Mouse (Mus musculus) embryonic facial prominence, embryonic 15.5 days (tissue): ENCODE measurements around the gene Olfr437. TPM values are rescaled to one million over a fixed set of nuclear protein-coding genes. Genes with fewer than 3 reads are reported as not detected.
"Not testable (repeated sequence)": the region's sequence is repeated elsewhere in the genome, so short reads cannot be mapped to it uniquely, and the experiment has no call there.

ENCODE experiments used
- ATAC-seq: fragments of 200-750 bp; cut with Nextera tagmentation; 2 replicates; pipeline ENCODE4 v1.8.0; 2017; ENCODE audit warnings: low read depth, moderate TSS enrichment; ENCODE audit not compliant: insufficient number of reproducible peaks, low FRiP score, low TSS enrichment
- H3K27ac ChIP-seq: fragments of 300-500 bp; sonication (generic); replicated peaks from 2 replicates; pipeline ENCODE4 v1.5.1; 2015; ENCODE audit warnings: mild to moderate bottlenecking, inconsistent platforms
- H3K27me3 ChIP-seq: fragments of 300-500 bp; sonication (generic); 2 replicates; pipeline ENCODE4 v1.6.1; 2015; ENCODE audit warnings: inconsistent platforms
- H3K36me3 ChIP-seq: fragments of 300-500 bp; sonication (generic); 2 replicates; pipeline ENCODE4 v1.6.1; 2015; ENCODE audit warnings: mild to moderate bottlenecking, inconsistent platforms
- H3K4me1 ChIP-seq: fragments of 300-500 bp; sonication (generic); 2 replicates; pipeline ENCODE4 v1.6.1; 2015; ENCODE audit warnings: inconsistent platforms
- H3K4me2 ChIP-seq: fragments of 300-500 bp; sonication (generic); replicated peaks from 2 replicates; pipeline ENCODE4 v1.6.1; 2015; ENCODE audit warnings: mild to moderate bottlenecking, inconsistent platforms
- H3K4me3 ChIP-seq: fragments of 300-500 bp; sonication (generic); replicated peaks from 2 replicates; pipeline ENCODE4 v1.5.1; 2015; ENCODE audit warnings: mild to moderate bottlenecking, inconsistent platforms
- H3K9ac ChIP-seq: fragments of 300-500 bp; sonication (generic); 2 replicates; pipeline ENCODE4 v1.6.1; 2015; ENCODE audit warnings: inconsistent platforms
- H3K9me3 ChIP-seq: fragments of 300-500 bp; sonication (generic); replicated peaks from 2 replicates; pipeline ENCODE4 v1.6.1; 2016; ENCODE audit warnings: inconsistent platforms
- WGBS: fragments of 180-500 bp; shearing (Covaris S2); methylation state at CpG from one replicate; pipeline ENCODE4 v1.1.7; 2015; 5-methylcytosine and 5-hydroxymethylcytosine counted together
- polyA plus RNA-seq: library from polyadenylated mRNA; unstranded; fragments of >200 nt; fragmentation: Nextera tagmentation; extraction: Ambion mirVana; gene quantifications from 2 replicates; pipeline ENCODE4 v1.2.1, GENCODE M21; 2015

Gene Olfr437
- polyA plus RNA-seq, 1 experiment from 2014 or later, result 0.16 TPM

DNA sequence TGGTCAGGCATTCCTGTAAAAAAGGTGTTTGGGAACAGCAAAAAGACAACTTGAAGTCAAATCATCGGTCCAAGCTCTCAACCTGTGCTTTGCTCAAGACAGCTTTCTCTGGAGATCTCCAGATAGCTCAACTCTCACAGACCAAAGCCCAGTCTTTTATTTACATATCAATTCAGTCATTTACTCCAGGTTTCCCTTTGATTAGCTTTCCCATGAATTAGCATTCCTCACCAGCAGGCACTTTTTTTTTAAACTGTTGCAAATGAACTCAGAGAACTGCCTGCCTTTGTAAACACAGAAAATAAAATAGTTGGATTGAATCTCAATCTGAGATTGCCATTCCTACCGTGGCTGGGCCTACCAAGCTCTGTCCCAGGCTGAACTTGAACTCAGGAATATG is 42.3 kb downstream of the Olfr437 start:
- H3K27ac ChIP-seq, result no peak overlapping the region
- no peaks in the 10 kb centered on the region for H3K4me1 ChIP-seq
- H3K9me3 ChIP-seq, result no peaks in the 10 kb centered on the region
- 41% methylated on average over 2 of the region's 2 CpGs for WGBS
- no peak overlapping the region for H3K9ac ChIP-seq
- H3K36me3 ChIP-seq, result no peaks in the 10 kb centered on the region
- no peak overlapping the region for H3K4me3 ChIP-seq
- H3K27me3 ChIP-seq, result no peaks in the 10 kb centered on the region
- no peak for ATAC-seq
- no peak overlapping the region for H3K4me2 ChIP-seq

DNA sequence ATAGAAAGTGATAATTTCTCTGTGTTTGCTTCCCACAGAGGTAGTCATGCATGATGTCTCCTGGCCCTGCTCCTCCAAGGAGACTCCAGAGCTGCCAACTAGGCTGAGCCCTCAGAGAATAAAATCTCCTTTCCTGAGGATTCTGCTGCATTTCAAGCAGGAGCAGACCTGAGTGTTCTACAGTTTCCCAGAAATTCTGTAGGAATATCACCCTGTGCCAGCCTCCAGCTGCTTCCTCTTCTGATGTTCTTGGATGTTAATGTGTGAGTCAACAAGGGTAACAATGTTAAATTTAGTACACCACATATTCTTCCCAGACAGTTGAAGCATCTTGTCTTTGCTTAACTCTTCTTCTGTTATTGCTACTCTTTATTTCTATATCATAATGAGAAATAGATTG is 49.8 kb downstream of the Olfr437 start, which contains the start of gene Olfr434:
Olfr434 (plus strand) TSS at position 149 of the 400 bp plus-strand sequence.
- H3K4me2 ChIP-seq, H3K27me3 ChIP-seq, H3K9ac ChIP-seq, H3K9me3 ChIP-seq, H3K27ac ChIP-seq, H3K4me1 ChIP-seq, H3K4me3 ChIP-seq, ATAC-seq, H3K36me3 ChIP-seq: not testable (repeated sequence)

Other genes with a start within 250 kb of the Olfr437 start
- 0.08 and 0.39 TPM in 2 replicates for gene Olfr446, start 241.9 kb upstream of the Olfr437 start, polyA plus RNA-seq
- not detected in 2 replicates for gene Olfr444, start 214.2 kb upstream of the Olfr437 start, polyA plus RNA-seq
- not detected in 2 replicates for gene Olfr441, start 56.9 kb upstream of the Olfr437 start, polyA plus RNA-seq
- 0.11 and 0.21 TPM in 2 replicates for gene Olfr237-ps1, start 16.7 kb upstream of the Olfr437 start, polyA plus RNA-seq
- gene Olfr13, start 8.9 kb downstream of the Olfr437 start, polyA plus RNA-seq, result 0.05 TPM in 1 of 2 replicates, not detected in the other
- gene Olfr435, start 33.9 kb downstream of the Olfr437 start, polyA plus RNA-seq, result 0.07 and 0.11 TPM in 2 replicates
- gene Olfr434, start 49.7 kb downstream of the Olfr437 start, polyA plus RNA-seq, result 0.28 TPM in 1 of 2 replicates, not detected in the other
- not detected in 2 replicates for gene Olfr47, start 68.2 kb downstream of the Olfr437 start, polyA plus RNA-seq
- 13.7 and 15.3 TPM in 2 replicates for gene Arhgef5, start 102.3 kb downstream of the Olfr437 start, polyA plus RNA-seq
- not detected in 2 replicates for gene Nobox, start 146.3 kb downstream of the Olfr437 start, polyA plus RNA-seq